Mouse (Mus musculus) mouse embryonic stem cell (cell line): ENCODE measurements around the gene Grb2.
"Not testable (repeated sequence)": the region's sequence is repeated elsewhere in the genome, so short reads cannot be mapped to it uniquely, and the experiment has no call there.

Experiments used
- in situ Hi-C, 2 experiments: fragments of 300-500 bp; cut with MboI; formaldehyde crosslinking; loops; 1 replicate in 1 of 2; 3 replicates in 1 of 2; pipeline ENCODE4 v1.14.3; 2019 to 2020; ENCODE audit warnings: low sequenced_read_pairs in 2 of 2, low pct_unique_long_range_greater_than_20kb in 1 of 2, mixed read lengths in 1 of 2; ENCODE audit not compliant: unreplicated experiment in 1 of 2

Gene Grb2

GRCm38 (mm10) chr11:115672226-115672987 lies 36.0 kb downstream of the Grb2 start:
- in situ Hi-C loops: no loop called here

GRCm38 (mm10) chr11:115670451-115671050 lies 37.8 kb downstream of the Grb2 start:
- in situ Hi-C loops: no loop called here

- in situ Hi-C loops: no loop called here
These were observed 44.6 kb downstream of the Grb2 start for GRCm38 (mm10) chr11:115663676-115664335.

- in situ Hi-C loops: no loop called here
These were observed 48.0 kb downstream of the Grb2 start for GRCm38 (mm10) chr11:115660376-115660775.

- in situ Hi-C loops: no loop called here
These were observed 49.9 kb downstream of the Grb2 start for GRCm38 (mm10) chr11:115658521-115658920.

- in situ Hi-C loops: no loop called here
These were observed 54.3 kb downstream of the Grb2 start for GRCm38 (mm10) chr11:115654128-115654527.

GRCm38 (mm10) chr11:115653194-115653593 lies 55.2 kb downstream of the Grb2 start:
- in situ Hi-C loops: no loop called here

- in situ Hi-C loops: no loop called here
These were observed 56.7 kb downstream of the Grb2 start for GRCm38 (mm10) chr11:115651680-115652079.

- in situ Hi-C loops: no loop called here
These were observed 58.7 kb downstream of the Grb2 start for GRCm38 (mm10) chr11:115649706-115650105.

GRCm38 (mm10) chr11:115647459-115647858 lies 60.9 kb downstream of the Grb2 start:
- in situ Hi-C loops: no loop called here

GRCm38 (mm10) chr11:115646439-115646838 lies 62.0 kb downstream of the Grb2 start:
- in situ Hi-C loops: no loop called here

GRCm38 (mm10) chr11:115645498-115645897 lies 62.9 kb downstream of the Grb2 start:
- in situ Hi-C loops: not testable (repeated sequence)

GRCm38 (mm10) chr11:115644308-115644707 lies 64.1 kb downstream of the Grb2 start:
- in situ Hi-C loops: no loop called here

- in situ Hi-C loops: no loop called here
These were observed 65.1 kb downstream of the Grb2 start for GRCm38 (mm10) chr11:115643265-115643664.

- in situ Hi-C loops: no loop called here
These were observed 65.7 kb downstream of the Grb2 start for GRCm38 (mm10) chr11:115642705-115643104.

GRCm38 (mm10) chr11:115641664-115642036 lies 66.7 kb downstream of the Grb2 start:
- in situ Hi-C loops: no loop called here

- in situ Hi-C loops: no loop called here
These were observed 67.3 kb downstream of the Grb2 start for GRCm38 (mm10) chr11:115640978-115641663.

GRCm38 (mm10) chr11:115640311-115640828 lies 68.0 kb downstream of the Grb2 start:
- in situ Hi-C loops: no loop called here

GRCm38 (mm10) chr11:115639540-115639939 lies 68.9 kb downstream of the Grb2 start:
- in situ Hi-C loops: loop anchor here (5.0 kb wide), 2 partner anchors 73 to 78 kb away; no protein-coding TSS in a partner anchor
